In the genomic region with DNA sequence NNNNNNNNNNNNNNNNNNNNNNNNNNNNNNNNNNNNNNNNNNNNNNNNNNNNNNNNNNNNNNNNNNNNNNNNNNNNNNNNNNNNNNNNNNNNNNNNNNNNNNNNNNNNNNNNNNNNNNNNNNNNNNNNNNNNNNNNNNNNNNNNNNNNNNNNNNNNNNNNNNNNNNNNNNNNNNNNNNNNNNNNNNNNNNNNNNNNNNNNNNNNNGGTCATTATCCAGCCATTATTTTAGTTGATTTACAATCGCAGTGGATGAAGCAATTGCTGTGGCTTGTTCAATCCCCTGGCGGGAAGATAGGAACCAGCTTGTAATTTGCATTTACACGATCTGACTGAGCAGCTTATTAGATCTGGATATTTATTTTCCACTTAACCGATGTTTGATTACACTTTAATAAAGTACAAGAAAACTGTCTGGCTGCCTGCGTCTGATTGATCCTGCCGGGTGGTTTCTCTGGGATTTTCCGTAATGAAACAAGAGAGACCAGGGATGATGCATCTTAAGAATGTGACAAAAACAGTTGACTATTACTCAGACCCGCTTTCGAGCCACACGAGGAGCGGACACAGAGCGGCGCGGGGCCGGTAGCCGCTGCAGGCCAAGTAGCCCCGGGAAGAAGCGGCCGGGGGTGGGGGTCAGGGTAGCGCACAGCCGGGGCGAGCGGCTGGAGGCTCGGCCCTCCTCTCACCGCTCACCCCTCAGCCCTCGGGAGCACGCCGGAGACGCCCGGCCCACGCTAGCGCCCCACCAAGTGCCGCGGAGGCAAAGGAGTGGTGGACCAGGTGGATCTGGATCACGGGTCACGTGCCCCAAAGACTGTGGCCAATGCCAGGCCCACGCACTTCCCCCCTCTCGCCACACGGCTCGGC, we compare ENCODE assay signal across 9 mouse cellular contexts. TPM values are rescaled to one million over a fixed set of nuclear protein-coding genes. Genes with fewer than 3 reads are reported as not detected.
A peak's percentile ranks its signal among the peaks of the same experiment; 100 is the strongest.
DNase-seq lines count a peak whose midpoint lies in the region; ATAC-seq and TF ChIP-seq lines count a peak whose summit lies in the region.
"Had no signal": no experiment of that assay in that cellular context is flagged by ENCODE, and none has a peak within 500 bp of the region (broad histone marks: within the 10 kb centered on the region; RNA-seq: fewer than 3 reads in every experiment).

No protein-coding gene starts in this region.

- peak overlapping the region; percentile 75 for H3K4me2 ChIP-seq in heart, embryonic 11.5 days
- H3K4me2 ChIP-seq in embryonic facial prominence, embryonic 12.5 days (replicated peaks): peak overlapping the region; percentile 62
- H3K4me2 ChIP-seq in intestine, embryonic 16.5 days (ENCODE audit: low read depth, low read length): peak overlapping the region; percentile 49
- H3K4me2 ChIP-seq in midbrain, postnatal 0 days (ENCODE audit: low read depth, low read length, poor library complexity, severe bottlenecking): peak overlapping the region; percentile 48

- H3K27ac ChIP-seq in heart, embryonic 11.5 days (ENCODE audit: low read depth, low read length): no peak overlapping the region
- H3K27ac ChIP-seq in embryonic facial prominence, embryonic 12.5 days: no peak overlapping the region
- no peak overlapping the region for H3K27ac ChIP-seq in intestine, embryonic 16.5 days (ENCODE audit: low read length)
- H3K27ac ChIP-seq in midbrain, postnatal 0 days (ENCODE audit: low read depth, low read length): no peak overlapping the region

- peaks cover 70% of the 10 kb centered on the region for H3K27me3 ChIP-seq in heart, embryonic 11.5 days (ENCODE audit: control insufficient read depth, insufficient read depth, low read length)
- peaks cover 83% of the 10 kb centered on the region for H3K27me3 ChIP-seq in embryonic facial prominence, embryonic 12.5 days
- peaks cover 54% of the 10 kb centered on the region for H3K27me3 ChIP-seq in intestine, embryonic 16.5 days (replicated peaks; ENCODE audit: control insufficient read depth, insufficient read depth, low read length)
- peaks cover 40% of the 10 kb centered on the region for H3K27me3 ChIP-seq in midbrain, postnatal 0 days (ENCODE audit: insufficient read depth, low read length)
- H3K27me3 ChIP-seq: CH12.LX had no signal

- ATAC-seq in heart, embryonic 11.5 days (replicated peaks; ENCODE audit: insufficient number of reproducible peaks, low FRiP score, low TSS enrichment): no peak
- 0 out of 2 replicates have a peak, but pooled peaks have one; percentile 56 for ATAC-seq in embryonic facial prominence, embryonic 12.5 days (ENCODE audit: insufficient number of reproducible peaks, insufficient read depth, low FRiP score, low TSS enrichment)
- ATAC-seq in intestine, embryonic 16.5 days: peak; percentile 23; the same call in 1 of the 2 replicates
- ATAC-seq in midbrain, postnatal 0 days (ENCODE audit: low FRiP score): peak; percentile 59; the same call in 1 of the 2 replicates

- H3K36me3 ChIP-seq in heart, embryonic 11.5 days (ENCODE audit: control insufficient read depth, insufficient read depth, low read length): no peaks in the 10 kb centered on the region
- H3K36me3 ChIP-seq in embryonic facial prominence, embryonic 12.5 days: no peaks in the 10 kb centered on the region
- H3K36me3 ChIP-seq in intestine, embryonic 16.5 days (ENCODE audit: control insufficient read depth, insufficient read depth, low read length): no peaks in the 10 kb centered on the region
- H3K36me3 ChIP-seq in midbrain, postnatal 0 days (ENCODE audit: insufficient read depth, low read length): no peaks in the 10 kb centered on the region

- no peak for TF ChIP-seq CTCF in midbrain, postnatal 0 days (IDR thresholded peaks at IDR 0.05)

- 4% methylated on average over 39 of the region's 40 CpGs for WGBS in heart, embryonic 11.5 days (ENCODE audit: insufficient replicate concordance)
- WGBS in embryonic facial prominence, embryonic 12.5 days: 5% methylated on average over 40 of the region's 40 CpGs
- WGBS in intestine, embryonic 16.5 days: 2% methylated on average over 37 of the region's 40 CpGs
- WGBS in midbrain, postnatal 0 days: 3% methylated on average over 34 of the region's 40 CpGs

- no peak overlapping the region for H3K9ac ChIP-seq in heart, embryonic 11.5 days (ENCODE audit: low read depth, low read length)
- H3K9ac ChIP-seq in embryonic facial prominence, embryonic 12.5 days: peak overlapping the region; percentile 36; the same call in 1 of the 2 replicates
- H3K9ac ChIP-seq in intestine, embryonic 16.5 days (ENCODE audit: low read depth, low read length): 0 out of 2 replicates have a peak overlapping the region, but pooled peaks have one; percentile 30
- 0 out of 2 replicates have a peak overlapping the region, but pooled peaks have one; percentile 33 for H3K9ac ChIP-seq in midbrain, postnatal 0 days (replicated peaks; ENCODE audit: low read length, poor library complexity, severe bottlenecking)

- no peak for DNase-seq in heart, postnatal 14 days
- DNase-seq in Muller cell, postnatal 12 days (ENCODE audit: inconsistent ontology term): peak; percentile 27
- DNase-seq in midbrain, postnatal 0 days (ENCODE audit: low spot score): peak; percentile 60
- DNase-seq in spleen, postnatal 14 days (ENCODE audit: low spot score in 2 of 2): no peak
- DNase-seq in frontal cortex, postnatal 36 days (ENCODE audit: low spot score in 2 of 2): no peak

- H3K4me3 ChIP-seq in heart, embryonic 11.5 days (ENCODE audit: low read depth, low read length): peak overlapping the region; percentile 44
- H3K4me3 ChIP-seq in embryonic facial prominence, embryonic 12.5 days: peak overlapping the region; percentile 31
- peak overlapping the region; percentile 32 for H3K4me3 ChIP-seq in intestine, embryonic 16.5 days (ENCODE audit: low read length)
- peak overlapping the region; percentile 32 for H3K4me3 ChIP-seq in midbrain, postnatal 0 days (ENCODE audit: low read depth, low read length)

- no peaks in the 10 kb centered on the region for H3K9me3 ChIP-seq in heart, embryonic 11.5 days (replicated peaks; ENCODE audit: control insufficient read depth, low read length)
- H3K9me3 ChIP-seq in embryonic facial prominence, embryonic 12.5 days: no peaks in the 10 kb centered on the region
- no peaks in the 10 kb centered on the region for H3K9me3 ChIP-seq in intestine, embryonic 16.5 days (ENCODE audit: control insufficient read depth, low read length)
- H3K9me3 ChIP-seq in midbrain, postnatal 0 days (ENCODE audit: low read length): no peaks in the 10 kb centered on the region

- intact Hi-C loops in heart, postnatal 14 days (cut with DNase I): no loop called here

- H3K4me1 ChIP-seq in heart, embryonic 11.5 days (ENCODE audit: control insufficient read depth, insufficient read depth, low read length): peaks cover 7% of the 10 kb centered on the region
- H3K4me1 ChIP-seq in embryonic facial prominence, embryonic 12.5 days: peaks cover 9% of the 10 kb centered on the region
- peaks cover 6% of the 10 kb centered on the region; the same call in 1 of the 2 replicates for H3K4me1 ChIP-seq in intestine, embryonic 16.5 days (ENCODE audit: control insufficient read depth, insufficient read depth, low read length)
- H3K4me1 ChIP-seq in midbrain, postnatal 0 days (ENCODE audit: insufficient read depth, low read length): no peaks in the 10 kb centered on the region

RNA-seq across cellular contexts. Expression of a gene that starts 48.0 kb away (rescaled TPM):
- polyA plus RNA-seq in heart, embryonic 11.5 days (2014; fragmentation: Nextera tagmentation; extraction: Ambion mirVana): not detected in 2 replicates
- not detected for total RNA-seq in heart, postnatal 14 days (2021)
- polyA plus RNA-seq in embryonic facial prominence, embryonic 12.5 days (2016; fragmentation: Nextera tagmentation; extraction: Ambion mirVana): not detected in 2 replicates
- polyA plus RNA-seq in intestine, embryonic 16.5 days (2015; fragmentation: Nextera tagmentation; extraction: Ambion mirVana): not detected in 2 replicates
- not detected in 2 replicates for total RNA-seq in midbrain, postnatal 0 days (2014; rRNA removed)
- polyA plus RNA-seq in midbrain, postnatal 0 days (2015; fragmentation: Nextera tagmentation; extraction: Ambion mirVana): not detected in 2 replicates
- total RNA-seq: CH12.LX had no signal

Comparison
In these comparisons a context has a peak if more than half of its experiments do, and no peak if none do; other contexts are left out.
1. DNase-seq: peak in Muller cell, postnatal 12 days (single experiment) and midbrain, postnatal 0 days (single experiment); none in heart, postnatal 14 days (0 of 2), spleen, postnatal 14 days (0 of 2) and frontal cortex, postnatal 36 days (0 of 2).
2. Peak in every context shown above with its lines, with median percentiles within 50 percentile points of each other: H3K4me2 ChIP-seq and H3K4me3 ChIP-seq.